Mouse (Mus musculus) forebrain, embryonic 12.5 days (tissue): ENCODE data around the gene Tnrc6a. TPM values are rescaled to one million over a fixed set of nuclear protein-coding genes. Genes with fewer than 3 reads are reported as not detected.

Experiments
- ATAC-seq: fragments of 200-750 bp; cut with Nextera tagmentation; 2 replicates; pipeline ENCODE4 v1.8.0; 2017; ENCODE audit warnings: moderate TSS enrichment; ENCODE audit not compliant: low FRiP score
- H3K27ac ChIP-seq: fragments of 300-500 bp; sonication (generic); 2 replicates; pipeline ENCODE4 v1.5.1; 2016; ENCODE audit warnings: mild to moderate bottlenecking
- H3K27me3 ChIP-seq: fragments of 300-500 bp; sonication (generic); 2 replicates; pipeline ENCODE4 v1.6.1; 2016; ENCODE audit warnings: mild to moderate bottlenecking
- H3K36me3 ChIP-seq: fragments of 300-500 bp; sonication (generic); replicated peaks from 2 replicates; pipeline ENCODE4 v1.6.1; 2016; ENCODE audit warnings: mild to moderate bottlenecking
- H3K4me1 ChIP-seq: fragments of 300-500 bp; sonication (generic); 2 replicates; pipeline ENCODE4 v1.6.1; 2016
- H3K4me2 ChIP-seq: fragments of 300-500 bp; sonication (generic); 2 replicates; pipeline ENCODE4 v1.6.1; 2016; ENCODE audit warnings: mild to moderate bottlenecking, moderate library complexity
- H3K4me3 ChIP-seq: fragments of 300-500 bp; sonication (generic); replicated peaks from 2 replicates; pipeline ENCODE4 v1.5.1; 2016; ENCODE audit warnings: mild to moderate bottlenecking
- H3K9ac ChIP-seq: fragments of 300-500 bp; sonication (generic); 2 replicates; pipeline ENCODE4 v1.6.1; 2016; ENCODE audit warnings: mild to moderate bottlenecking
- H3K9me3 ChIP-seq: fragments of 300-500 bp; sonication (generic); 2 replicates; pipeline ENCODE4 v1.6.1; 2016
- WGBS: fragments of 180-500 bp; shearing (Covaris S2); methylation state at CpG from one replicate; pipeline ENCODE4 v1.1.7; 2016; 5-methylcytosine and 5-hydroxymethylcytosine counted together
- polyA plus RNA-seq: library from polyadenylated mRNA; unstranded; fragments of >200 nt; fragmentation: Nextera tagmentation; extraction: Ambion mirVana; gene quantifications from 2 replicates; pipeline ENCODE4 v1.2.1, GENCODE M21; 2016

Gene Tnrc6a
- polyA plus RNA-seq, 1 experiment from 2014 or later, result 75.3 TPM

DNA sequence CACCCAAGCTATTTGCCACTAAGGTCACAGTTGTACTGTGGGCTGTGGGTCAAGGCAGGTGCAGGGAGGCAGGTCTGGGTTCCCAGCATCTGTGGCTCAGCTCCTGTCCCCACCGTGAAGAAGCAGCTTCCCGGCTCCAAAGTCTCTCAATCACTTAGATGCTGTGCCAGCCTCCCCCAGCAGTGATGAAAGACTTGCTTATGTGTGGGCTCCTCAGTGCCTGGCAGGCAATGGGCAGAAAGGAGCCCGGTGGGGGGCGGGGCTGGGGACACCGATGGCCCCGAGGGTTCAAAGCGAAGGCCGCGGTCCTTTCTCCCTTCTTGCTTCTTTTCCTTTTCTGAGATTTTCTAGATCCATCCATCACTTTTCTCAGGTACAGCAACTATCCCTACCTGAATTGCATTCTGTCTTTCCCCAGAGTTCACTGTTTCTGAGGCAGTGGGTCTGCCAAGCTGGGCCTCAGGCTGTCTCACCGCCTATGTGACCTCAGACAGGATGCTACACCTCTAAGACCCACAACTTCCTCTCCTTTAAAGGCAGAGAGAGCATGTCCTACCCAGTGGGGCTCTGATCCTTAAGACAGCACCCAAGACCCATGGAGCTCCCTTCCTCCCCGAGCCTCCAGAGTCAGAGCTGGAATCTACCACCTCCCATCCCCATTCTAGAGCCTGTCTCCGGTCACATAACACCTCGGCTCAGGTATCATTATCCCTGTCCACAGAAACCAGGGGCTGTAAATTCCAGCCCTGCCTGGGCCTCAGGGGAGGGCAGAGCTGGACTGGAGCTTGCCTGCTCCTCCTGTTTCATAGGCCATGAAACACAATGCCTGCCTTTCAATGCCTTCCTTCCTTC lies 96.3 kb downstream of the Tnrc6a start:
- Histone ChIP-seq H3K4me2 (no peak overlapping the region), H3K4me3 (no peak overlapping the region), H3K4me1 (peaks cover 5% of the 10 kb centered on the region), H3K27me3 (no peaks in the 10 kb centered on the region), H3K9me3 (no peaks in the 10 kb centered on the region), H3K9ac (no peak overlapping the region), H3K36me3 (no peaks in the 10 kb centered on the region), H3K27ac (no peak overlapping the region)
- ATAC-seq, result no peak
- WGBS, result 77% methylated on average over 13 of the region's 13 CpGs

DNA sequence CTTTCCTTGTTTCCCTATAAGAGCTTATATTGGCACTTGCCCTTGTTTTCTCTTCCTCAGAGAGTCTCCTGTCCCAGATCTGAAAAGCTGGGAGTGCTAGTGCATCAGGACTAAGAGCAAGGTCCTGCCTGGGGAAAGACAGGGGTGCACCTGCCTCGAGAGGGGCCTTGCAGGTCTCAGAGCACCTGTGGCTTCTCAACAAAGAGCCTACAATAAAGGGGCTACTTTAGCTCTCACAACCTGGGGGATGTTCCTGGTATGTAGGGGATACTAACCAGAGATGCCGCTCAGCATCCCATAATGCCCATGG lies 96.9 kb downstream of the Tnrc6a start:
- WGBS, result 71% methylated on average over 2 of the region's 2 CpGs
- Histone ChIP-seq H3K4me3 (no peak overlapping the region), H3K27ac (no peak overlapping the region), H3K27me3 (no peaks in the 10 kb centered on the region), H3K4me2 (no peak overlapping the region), H3K36me3 (no peaks in the 10 kb centered on the region), H3K9me3 (no peaks in the 10 kb centered on the region), H3K4me1 (peaks cover 5% of the 10 kb centered on the region), H3K9ac (no peak overlapping the region)
- no peak for ATAC-seq

DNA sequence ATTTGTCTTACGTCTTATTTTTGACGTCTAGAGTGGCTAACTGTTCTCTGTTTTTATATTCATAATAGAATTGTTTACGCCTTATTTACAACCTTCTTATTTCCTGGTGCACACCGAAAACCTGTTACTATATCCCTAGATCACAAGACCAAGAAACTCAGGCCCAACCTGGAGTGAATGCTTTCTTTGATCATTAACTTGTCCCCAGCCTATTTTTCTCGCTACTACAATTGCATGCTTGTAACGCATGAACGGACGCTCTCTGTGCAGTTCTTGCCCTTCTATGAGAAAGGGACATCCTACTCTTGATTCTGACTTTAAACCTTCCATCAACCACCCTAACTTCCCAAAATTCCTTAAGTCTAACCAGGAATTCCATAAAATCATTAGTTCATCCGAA lies 100.4 kb downstream of the Tnrc6a start:
- Histone ChIP-seq H3K9me3 (no peaks in the 10 kb centered on the region), H3K36me3 (no peaks in the 10 kb centered on the region), H3K4me2 (no peak overlapping the region), H3K9ac (no peak overlapping the region), H3K27me3 (no peaks in the 10 kb centered on the region), H3K4me1 (no peaks in the 10 kb centered on the region), H3K27ac (no peak overlapping the region), H3K4me3 (no peak overlapping the region)
- WGBS, result 77% methylated on average over 9 of the region's 9 CpGs
- ATAC-seq, result no peak

DNA sequence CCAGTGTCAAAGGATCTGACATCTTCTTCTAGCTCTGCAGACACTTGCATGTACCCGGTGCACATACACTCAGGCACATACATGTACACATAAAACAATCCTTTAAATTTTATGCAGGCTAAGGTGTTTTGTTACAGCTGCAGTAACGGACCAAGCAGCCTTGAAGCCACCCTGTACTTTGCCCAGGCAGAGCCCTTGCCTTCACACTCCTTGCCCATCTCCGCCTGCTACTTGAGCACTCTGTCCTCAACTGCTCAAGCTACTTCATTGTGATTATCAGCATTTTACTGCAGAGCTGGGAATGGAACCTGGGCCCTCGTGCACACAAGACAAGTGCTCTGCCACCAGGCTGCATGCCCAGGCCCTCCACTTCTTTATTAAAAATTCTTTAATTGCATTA lies 101.5 kb downstream of the Tnrc6a start:
- H3K4me1 ChIP-seq, result no peaks in the 10 kb centered on the region
- WGBS, result 89% methylated on average over 4 of the region's 4 CpGs
- no peaks in the 10 kb centered on the region for H3K36me3 ChIP-seq
- H3K9me3 ChIP-seq, result no peaks in the 10 kb centered on the region
- ATAC-seq, result no peak
- no peak overlapping the region for H3K9ac ChIP-seq
- no peak overlapping the region for H3K27ac ChIP-seq
- no peaks in the 10 kb centered on the region for H3K27me3 ChIP-seq
- no peak overlapping the region for H3K4me3 ChIP-seq
- no peak overlapping the region for H3K4me2 ChIP-seq

DNA sequence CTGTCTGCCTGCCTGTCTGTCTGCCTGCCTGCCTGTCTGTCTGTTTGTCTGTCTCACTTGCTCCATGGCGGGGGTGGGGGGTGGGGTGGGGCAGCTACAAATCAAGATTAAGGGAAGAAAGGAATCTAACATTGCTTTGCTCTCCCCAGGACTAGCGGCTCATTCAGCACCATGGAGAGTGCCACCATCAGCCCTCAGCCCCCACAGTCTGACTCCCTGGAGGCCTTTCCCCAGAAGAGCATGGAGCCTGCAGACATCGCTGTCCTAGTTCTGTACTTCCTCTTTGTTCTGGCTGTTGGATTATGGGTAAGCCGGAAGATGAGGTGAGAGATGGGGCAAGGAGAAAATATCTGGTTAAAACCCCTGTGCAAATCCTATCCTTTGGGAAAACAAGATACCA lies 111.8 kb downstream of the Tnrc6a start:
- H3K4me3 ChIP-seq, result no peak overlapping the region
- no peak overlapping the region for H3K4me2 ChIP-seq
- H3K36me3 ChIP-seq, result no peaks in the 10 kb centered on the region
- ATAC-seq, result no peak
- peaks cover 9% of the 10 kb centered on the region for H3K4me1 ChIP-seq
- no peak overlapping the region for H3K9ac ChIP-seq
- H3K27me3 ChIP-seq, result no peaks in the 10 kb centered on the region
- 26% methylated on average over 4 of the region's 4 CpGs for WGBS
- no peaks in the 10 kb centered on the region for H3K9me3 ChIP-seq
- H3K27ac ChIP-seq, result no peak overlapping the region

DNA sequence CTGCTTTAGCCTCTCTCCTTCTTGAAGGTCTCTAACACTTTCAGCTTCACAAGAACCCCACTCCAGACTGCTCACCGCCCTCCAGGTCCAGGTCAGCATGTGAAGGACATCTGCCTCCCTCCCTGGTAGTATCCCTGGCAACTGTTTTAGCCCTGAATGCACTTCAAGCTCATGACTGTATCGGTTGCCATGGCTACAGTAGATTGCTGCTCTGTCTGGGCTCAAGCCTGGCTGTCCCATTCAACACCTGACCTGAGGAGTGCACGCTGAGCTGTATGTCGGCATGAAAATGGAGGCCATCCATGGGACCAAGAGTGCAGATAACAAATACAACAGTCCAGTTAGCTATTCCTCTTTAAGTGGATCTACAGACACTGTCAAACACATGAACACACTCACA lies 114.9 kb downstream of the Tnrc6a start:
- Histone ChIP-seq H3K9me3 (no peaks in the 10 kb centered on the region), H3K4me3 (no peak overlapping the region), H3K9ac (no peak overlapping the region), H3K27ac (no peak overlapping the region), H3K36me3 (no peaks in the 10 kb centered on the region), H3K27me3 (no peaks in the 10 kb centered on the region), H3K4me1 (peaks cover 9% of the 10 kb centered on the region), H3K4me2 (no peak overlapping the region)
- 67% methylated on average over 4 of the region's 4 CpGs for WGBS
- ATAC-seq, result peak; percentile 64

DNA sequence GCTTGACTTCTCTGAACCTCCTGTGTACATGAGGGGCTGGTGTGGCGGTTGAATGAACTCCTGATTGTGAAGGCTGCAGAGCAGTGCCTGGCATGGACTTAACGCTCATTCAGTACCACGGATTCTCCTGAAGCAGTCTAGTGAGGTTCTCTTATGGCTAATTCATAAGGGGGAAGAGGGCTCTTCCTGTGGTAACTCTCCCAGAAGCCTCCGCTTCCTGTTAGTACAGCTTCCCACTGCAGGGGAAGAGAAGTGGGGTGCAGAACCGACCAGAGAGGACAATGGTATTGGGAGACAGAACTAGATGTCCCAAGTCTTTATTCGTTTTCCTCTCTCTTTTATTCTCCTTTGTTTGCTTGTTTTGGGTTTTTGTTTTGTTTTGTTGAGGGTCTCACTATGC lies 116.4 kb downstream of the Tnrc6a start:
- Histone ChIP-seq H3K27ac (no peak overlapping the region), H3K9me3 (no peaks in the 10 kb centered on the region), H3K4me1 (peaks cover 9% of the 10 kb centered on the region), H3K4me3 (no peak overlapping the region), H3K27me3 (no peaks in the 10 kb centered on the region), H3K4me2 (no peak overlapping the region), H3K9ac (no peak overlapping the region), H3K36me3 (no peaks in the 10 kb centered on the region)
- 80% methylated on average over 6 of the region's 6 CpGs for WGBS
- ATAC-seq, result no peak

DNA sequence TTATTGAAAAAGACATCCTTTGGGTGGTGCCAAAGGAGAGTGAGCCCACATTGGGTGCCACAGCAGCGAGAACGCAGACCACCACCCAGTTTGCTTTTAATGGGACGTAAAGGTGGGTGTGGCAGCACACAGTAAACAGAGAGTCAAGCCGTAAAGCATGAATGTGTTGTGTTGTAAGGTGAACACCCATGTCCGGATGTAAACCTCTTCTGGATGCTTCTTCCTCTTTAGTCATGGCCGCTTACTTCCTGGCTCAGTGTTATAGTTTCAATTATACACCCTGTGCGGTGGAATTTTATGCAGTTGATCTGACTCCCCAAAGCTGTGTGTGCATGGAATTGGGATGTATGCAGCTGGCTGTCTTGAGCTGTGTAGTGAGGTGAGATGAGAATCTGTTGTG lies 118.6 kb downstream of the Tnrc6a start:
- no peak for ATAC-seq
- no peaks in the 10 kb centered on the region for H3K9me3 ChIP-seq
- H3K4me3 ChIP-seq, result no peak overlapping the region
- no peaks in the 10 kb centered on the region for H3K36me3 ChIP-seq
- no peak overlapping the region for H3K4me2 ChIP-seq
- H3K4me1 ChIP-seq, result peaks cover 9% of the 10 kb centered on the region
- H3K27me3 ChIP-seq, result no peaks in the 10 kb centered on the region
- whole genome bisulfite sequencing, result 92% methylated on average over 7 of the region's 7 CpGs
- no peak overlapping the region for H3K9ac ChIP-seq
- no peak overlapping the region for H3K27ac ChIP-seq

DNA sequence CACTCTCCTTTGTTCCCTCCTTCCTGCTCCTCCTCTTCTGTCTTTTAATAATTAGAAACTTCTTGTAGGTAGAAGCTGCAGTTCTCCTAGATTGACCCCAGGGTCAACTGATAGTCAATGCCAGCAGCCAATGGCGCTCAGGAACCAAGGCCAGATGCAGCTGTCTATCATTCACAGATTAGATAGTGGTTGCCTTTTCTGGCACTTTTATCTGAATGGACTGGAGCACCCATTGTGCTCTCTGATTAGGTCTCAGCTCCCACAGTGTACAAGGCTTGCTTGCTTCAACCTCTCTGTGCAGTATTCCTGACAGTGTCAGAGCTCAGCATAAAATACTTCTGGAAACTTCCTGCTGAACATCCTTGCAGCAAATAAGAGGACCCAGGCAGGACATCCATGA lies 121.1 kb downstream of the Tnrc6a start:
- Histone ChIP-seq H3K27ac (no peak overlapping the region), H3K36me3 (no peaks in the 10 kb centered on the region), H3K9ac (no peak overlapping the region), H3K4me3 (no peak overlapping the region), H3K4me2 (no peak overlapping the region), H3K9me3 (no peaks in the 10 kb centered on the region), H3K4me1 (no peaks in the 10 kb centered on the region), H3K27me3 (no peaks in the 10 kb centered on the region)
- 97% methylated on average over 1 of the region's 1 CpGs for WGBS
- no peak for ATAC-seq

Other genes starting within 250 kb of the Tnrc6a start
- gene Rbbp6, start 158.2 kb upstream of the Tnrc6a start, polyA plus RNA-seq, result 39.1 and 39.7 TPM in 2 replicates
- 0.11 and 0.13 TPM in 2 replicates for gene Slc5a11, start 90.9 kb downstream of the Tnrc6a start, polyA plus RNA-seq
- gene Lcmt1, start 245.9 kb downstream of the Tnrc6a start, polyA plus RNA-seq, result 62.0 and 64.0 TPM in 2 replicates
- 22.6 and 24.1 TPM in 2 replicates for gene Arhgap17, start 246.0 kb downstream of the Tnrc6a start, polyA plus RNA-seq